Mouse (Mus musculus): Measurements from ENCODE around the gene Dbn1.

Dbn1 gene

GRCm38 (mm10) chr13:55487578-55488498, at the start of gene Dbn1:
Dbn1 (minus strand) TSS chr13:55488111.
- DNase-seq: no peak

- peak; percentile 99 to 100 for DNase-seq
Measured at GRCm38 (mm10) chr13:55536194-55537175, 48.6 kb upstream of the Dbn1 start, which contains the start of gene Ddx41. Ddx41 (minus strand) TSS chr13:55536658.

GRCm38 (mm10) chr13:55535796-55536193, 47.9 kb upstream of the Dbn1 start:
- DNase-seq: no peak

GRCm38 (mm10) chr13:55535191-55535590, 47.3 kb upstream of the Dbn1 start:
- no peak for DNase-seq

GRCm38 (mm10) chr13:55529198-55529915, 41.4 kb upstream of the Dbn1 start, which contains the start of gene Dok3:
Dok3 (minus strand) TSS chr13:55529296.
- DNase-seq: no peak

GRCm38 (mm10) chr13:55527834-55528772, 40.2 kb upstream of the Dbn1 start:
- no peak for DNase-seq

- no peak for DNase-seq
Measured at GRCm38 (mm10) chr13:55527212-55527611, 39.3 kb upstream of the Dbn1 start.

- DNase-seq: no peak
Measured at GRCm38 (mm10) chr13:55525733-55526553, 38.0 kb upstream of the Dbn1 start.

- no peak for DNase-seq
Measured at GRCm38 (mm10) chr13:55523951-55524600, 36.2 kb upstream of the Dbn1 start.

- DNase-seq: no peak
Measured at GRCm38 (mm10) chr13:55523278-55523677, 35.4 kb upstream of the Dbn1 start.

GRCm38 (mm10) chr13:55522730-55523129, 34.8 kb upstream of the Dbn1 start:
- DNase-seq: no peak

- DNase-seq: no peak
Measured at GRCm38 (mm10) chr13:55519606-55520005, 31.7 kb upstream of the Dbn1 start.

- DNase-seq: peak; percentile 51 to 57
Measured at GRCm38 (mm10) chr13:55516955-55517354, 29.0 kb upstream of the Dbn1 start.

- no peak for DNase-seq
Measured at GRCm38 (mm10) chr13:55513828-55514227, 25.9 kb upstream of the Dbn1 start.

- DNase-seq: peak; percentile 59 to 75
Measured at GRCm38 (mm10) chr13:55513111-55513748, 25.3 kb upstream of the Dbn1 start, which contains the start of gene Pdlim7. Pdlim7 (minus strand) TSS chr13:55513676.

GRCm38 (mm10) chr13:55512379-55513031, 24.6 kb upstream of the Dbn1 start:
- no peak for DNase-seq

GRCm38 (mm10) chr13:55511492-55511861, 23.6 kb upstream of the Dbn1 start:
- DNase-seq: no peak

- no peak for DNase-seq
Measured at GRCm38 (mm10) chr13:55510668-55511491, 23.0 kb upstream of the Dbn1 start.
